Mouse (Mus musculus) erythroblast, embryonic 14.5 days (primary cell): Measurements from ENCODE around the gene Ethe1.

Source experiments
- GATA1 ChIP-seq: IDR thresholded peaks from 2 replicates; pipeline ENCODE4 v1.6.1; 2012; ENCODE audit warnings: low read length, inconsistent platforms, mixed read lengths
- TAL1 ChIP-seq: IDR thresholded peaks from 3 replicates; pipeline ENCODE4 v1.6.1; 2012; ENCODE audit warnings: low read length, inconsistent platforms, mixed read lengths

GRCm38 (mm10) chr7:24588336-24588735, 993 bp downstream of the Ethe1 start:
- no peak for TF ChIP-seq GATA1
- no peak for TF ChIP-seq TAL1
